Mouse (Mus musculus) spleen, adult 2 months (tissue): ENCODE data around the gene Cebpa. TPM values are rescaled to one million over a fixed set of nuclear protein-coding genes. Genes with fewer than 3 reads are reported as not detected.

Experiments used
- DNase-seq, 2 experiments: peaks; one replicate each; pipeline versions ENCODE4 v3.0.0 to v3.0.0-alpha.2; 2012 to 2021; ENCODE audit warnings: low spot score in 2 of 2, low read depth in 1 of 2
- H3K27ac ChIP-seq: fragments of 200-500 bp; 2 replicates; pipeline ENCODE4 v1.5.1; 2012; ENCODE audit warnings: low read length, inconsistent platforms; ENCODE audit not compliant: insufficient read depth
- H3K27me3 ChIP-seq: fragments of 200-500 bp; 2 replicates; pipeline ENCODE4 v1.6.1; 2012; ENCODE audit warnings: mild to moderate bottlenecking, moderate library complexity, low read length, inconsistent platforms; ENCODE audit not compliant: control insufficient read depth, insufficient read depth
- H3K36me3 ChIP-seq: fragments of 200-500 bp; 2 replicates; pipeline ENCODE4 v1.6.1; 2012; ENCODE audit warnings: mild to moderate bottlenecking, low read length, inconsistent platforms; ENCODE audit not compliant: control insufficient read depth, insufficient read depth
- H3K4me1 ChIP-seq: fragments of 200-500 bp; 2 replicates; pipeline ENCODE4 v1.6.1; 2011; ENCODE audit warnings: inconsistent platforms; ENCODE audit not compliant: control insufficient read depth, insufficient read depth, insufficient read length
- H3K4me3 ChIP-seq: fragments of 200-500 bp; 2 replicates; pipeline ENCODE4 v1.5.1; 2011; ENCODE audit warnings: mild to moderate bottlenecking, inconsistent platforms; ENCODE audit not compliant: insufficient read depth, insufficient read length; ENCODE audit errors: extremely low read depth
- CTCF ChIP-seq: fragments of 200-500 bp; IDR thresholded peaks from 2 replicates; pipeline ENCODE4 v1.5.1; 2011; ENCODE audit warnings: mild to moderate bottlenecking, inconsistent platforms; ENCODE audit not compliant: insufficient read depth, insufficient read length, insufficient replicate concordance; ENCODE audit errors: extremely low read depth
- POLR2A ChIP-seq: fragments of 200-500 bp; IDR thresholded peaks from 2 replicates; pipeline ENCODE4 v1.6.1; 2011; ENCODE audit warnings: low read depth, low read length, inconsistent platforms
- WGBS: fragments of 180-500 bp; shearing (Covaris S2); methylation state at CpG from one replicate; pipeline ENCODE4 v1.1.7; 2018; 5-methylcytosine and 5-hydroxymethylcytosine counted together
- polyA plus RNA-seq: library from polyadenylated mRNA; depleted of rRNA; stranded (reverse); fragments of >200 nt; gene quantifications from 2 replicates; pipeline ENCODE4 v1.2.3, GENCODE M21; 2012

Gene Cebpa
- polyA plus RNA-seq, 1 experiment, result 20.6 TPM

DNA sequence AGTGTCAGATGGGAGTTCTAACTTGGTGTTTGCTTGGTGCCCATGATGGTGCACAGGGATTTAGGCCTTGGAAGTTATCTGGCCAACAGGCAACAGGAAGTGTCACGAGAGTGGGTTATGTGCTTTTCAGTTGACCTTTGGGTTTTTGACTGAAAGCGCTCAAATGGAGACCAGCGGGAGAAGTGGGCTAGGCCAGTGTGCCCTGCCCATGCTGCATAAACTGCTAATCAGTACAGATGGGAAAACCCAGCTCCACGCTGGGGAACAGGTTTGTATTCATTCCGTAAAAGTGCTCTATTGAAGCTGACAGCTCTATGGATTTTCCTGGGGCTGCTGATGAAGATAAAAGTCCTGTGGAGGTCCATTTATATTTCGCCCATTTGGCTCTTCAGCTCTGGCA is 10.4 kb upstream of the Cebpa start:
- TF ChIP-seq POLR2A, result no peak
- no peak for TF ChIP-seq CTCF
- Histone ChIP-seq H3K4me1 (no peaks in the 10 kb centered on the region), H3K36me3 (no peaks in the 10 kb centered on the region), H3K27me3 (no peaks in the 10 kb centered on the region), H3K27ac (no peak overlapping the region), H3K4me3 (no peak overlapping the region)
- no peak for DNase-seq
- 86% methylated on average over 6 of the region's 6 CpGs for WGBS

DNA sequence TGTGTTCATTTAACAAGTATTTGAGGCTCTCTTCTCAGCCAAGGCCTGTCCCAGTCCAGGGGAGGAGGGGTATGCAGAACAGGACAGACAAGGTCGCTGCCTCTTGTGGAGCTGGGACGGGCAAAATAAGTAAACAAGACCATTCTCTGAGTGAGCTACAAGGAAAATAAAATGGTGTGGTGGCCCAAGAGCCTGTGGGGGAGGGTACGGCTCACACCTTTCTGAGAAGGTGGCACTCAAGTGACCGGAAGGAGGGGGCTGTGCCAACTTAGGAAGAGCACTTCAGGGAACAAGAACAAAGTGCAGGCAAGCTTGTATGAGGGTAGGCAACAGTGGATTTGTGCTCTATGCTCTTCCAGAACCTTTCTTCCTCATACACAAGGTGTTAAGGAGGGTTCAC is 6.0 kb upstream of the Cebpa start:
- H3K27me3 ChIP-seq, result peaks cover 5% of the 10 kb centered on the region
- H3K4me1 ChIP-seq, result 0 out of 2 replicates have a peak, but pooled peaks cover 4% of the 10 kb centered on the region
- no peak overlapping the region for H3K4me3 ChIP-seq
- DNase-seq, result no peak
- no peak for TF ChIP-seq POLR2A
- TF ChIP-seq CTCF, result no peak
- H3K36me3 ChIP-seq, result no peaks in the 10 kb centered on the region
- H3K27ac ChIP-seq, result no peak overlapping the region
- WGBS, result 92% methylated on average over 4 of the region's 4 CpGs

DNA sequence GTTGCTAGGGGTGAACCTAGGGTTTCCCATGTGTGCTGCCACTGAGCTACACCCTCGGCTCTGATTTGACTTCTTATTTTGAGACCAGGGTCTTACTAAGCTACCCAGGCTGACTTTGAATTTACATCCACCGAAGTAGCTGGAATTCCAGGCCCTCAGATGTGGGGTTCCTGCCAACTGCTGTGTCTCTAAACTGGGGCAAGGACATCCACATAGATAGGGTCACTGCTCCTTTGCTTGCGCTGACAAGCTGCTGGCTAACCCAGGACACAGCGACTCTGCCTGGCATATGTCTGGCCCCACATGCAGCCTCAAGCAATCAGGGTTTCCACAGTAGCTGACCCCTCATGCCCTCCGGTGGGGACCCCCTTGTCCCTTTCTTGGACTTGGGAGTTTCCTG is 5.4 kb upstream of the Cebpa start:
- Histone ChIP-seq H3K27ac (no peak overlapping the region), H3K27me3 (peaks cover 11% of the 10 kb centered on the region), H3K4me1 (0 out of 2 replicates have a peak, but pooled peaks cover 4% of the 10 kb centered on the region), H3K36me3 (no peaks in the 10 kb centered on the region), H3K4me3 (no peak overlapping the region)
- DNase-seq, result no peak
- TF ChIP-seq CTCF, result no peak
- no peak for TF ChIP-seq POLR2A
- 85% methylated on average over 5 of the region's 5 CpGs for WGBS

DNA sequence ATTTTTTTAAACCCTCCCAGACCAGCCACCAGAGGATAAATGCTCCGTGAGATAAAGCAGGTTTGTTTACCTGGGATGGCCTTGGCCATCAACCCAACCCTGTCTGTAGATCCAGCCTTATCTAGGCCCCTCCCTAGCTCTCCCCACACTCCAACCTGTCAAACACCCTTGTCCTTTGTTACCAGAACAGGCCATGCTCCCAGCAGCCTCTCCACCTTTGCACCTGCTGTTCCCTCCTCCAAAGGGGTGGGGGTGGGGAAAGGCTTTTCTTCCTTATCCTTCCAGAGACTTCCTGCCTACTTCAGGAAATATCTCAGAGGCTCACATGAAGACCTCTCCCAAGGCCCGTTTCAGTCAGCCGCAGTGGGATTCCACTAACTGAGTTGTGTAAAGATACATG is 2.6 kb upstream of the Cebpa start:
- TF ChIP-seq POLR2A, result no peak
- TF ChIP-seq CTCF, result no peak
- no peak for DNase-seq

DNA sequence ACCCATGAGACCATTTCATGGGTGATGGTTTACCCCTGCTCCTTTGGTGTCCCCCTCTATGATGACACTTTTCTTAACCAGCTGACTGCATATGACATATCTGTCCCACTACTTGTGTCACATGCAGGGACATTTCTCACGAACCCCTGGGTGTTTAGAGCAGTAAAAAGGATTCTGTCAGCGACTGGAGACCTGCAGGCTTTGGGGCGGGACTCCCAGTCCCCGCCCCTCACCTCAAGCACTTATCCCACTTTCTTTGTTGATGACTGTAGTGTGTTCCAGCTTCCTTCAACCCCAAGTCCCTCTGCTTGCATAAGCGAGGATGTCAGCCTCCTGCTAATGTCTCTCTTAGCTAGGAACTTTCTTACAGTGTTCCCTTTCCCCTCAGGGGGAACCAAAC is 2.0 kb upstream of the Cebpa start:
- no peak overlapping the region for H3K4me3 ChIP-seq
- peaks cover 4% of the 10 kb centered on the region; the same call in 1 of the 2 replicates for H3K4me1 ChIP-seq
- TF ChIP-seq POLR2A (no peak), CTCF (no peak)
- H3K27ac ChIP-seq, result no peak overlapping the region
- peaks cover 25% of the 10 kb centered on the region for H3K27me3 ChIP-seq
- 78% methylated on average over 5 of the region's 5 CpGs for WGBS
- H3K36me3 ChIP-seq, result no peaks in the 10 kb centered on the region
- no peak for DNase-seq

More for the DNA sequence above, 2.6 kb upstream of the Cebpa start:
- 89% methylated on average over 3 of the region's 3 CpGs for WGBS
- no peak overlapping the region for H3K27ac ChIP-seq
- peaks cover 25% of the 10 kb centered on the region for H3K27me3 ChIP-seq
- no peak overlapping the region for H3K4me3 ChIP-seq
- H3K4me1 ChIP-seq, result peaks cover 4% of the 10 kb centered on the region; the same call in 1 of the 2 replicates
- no peaks in the 10 kb centered on the region for H3K36me3 ChIP-seq

DNA sequence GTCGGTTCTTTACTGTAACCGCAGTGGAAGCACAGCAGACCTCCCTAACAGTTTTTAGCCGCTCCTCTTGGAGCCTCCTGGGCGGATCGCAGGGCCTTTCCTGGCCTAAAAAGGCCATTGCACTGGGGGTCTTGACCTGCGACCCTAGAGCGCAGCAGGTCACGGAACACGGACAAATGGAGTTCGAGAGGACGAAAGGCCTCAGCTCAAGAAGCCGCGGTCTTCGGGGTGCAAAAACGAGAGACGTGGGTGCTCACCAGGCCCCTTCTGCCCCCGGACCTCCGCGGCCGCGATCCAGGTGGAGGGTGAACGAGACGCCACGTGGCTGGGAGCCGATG is 1.4 kb upstream of the Cebpa start:
- Histone ChIP-seq H3K36me3 (no peaks in the 10 kb centered on the region), H3K4me1 (peaks cover 4% of the 10 kb centered on the region; the same call in 1 of the 2 replicates), H3K4me3 (peak overlapping the region; percentile 51; the same call in 1 of the 2 replicates), H3K27ac (no peak overlapping the region), H3K27me3 (peaks cover 25% of the 10 kb centered on the region)
- no peak for TF ChIP-seq CTCF
- no peak for TF ChIP-seq POLR2A
- 7% methylated on average over 25 of the region's 25 CpGs for WGBS
- DNase-seq, result no peak

DNA sequence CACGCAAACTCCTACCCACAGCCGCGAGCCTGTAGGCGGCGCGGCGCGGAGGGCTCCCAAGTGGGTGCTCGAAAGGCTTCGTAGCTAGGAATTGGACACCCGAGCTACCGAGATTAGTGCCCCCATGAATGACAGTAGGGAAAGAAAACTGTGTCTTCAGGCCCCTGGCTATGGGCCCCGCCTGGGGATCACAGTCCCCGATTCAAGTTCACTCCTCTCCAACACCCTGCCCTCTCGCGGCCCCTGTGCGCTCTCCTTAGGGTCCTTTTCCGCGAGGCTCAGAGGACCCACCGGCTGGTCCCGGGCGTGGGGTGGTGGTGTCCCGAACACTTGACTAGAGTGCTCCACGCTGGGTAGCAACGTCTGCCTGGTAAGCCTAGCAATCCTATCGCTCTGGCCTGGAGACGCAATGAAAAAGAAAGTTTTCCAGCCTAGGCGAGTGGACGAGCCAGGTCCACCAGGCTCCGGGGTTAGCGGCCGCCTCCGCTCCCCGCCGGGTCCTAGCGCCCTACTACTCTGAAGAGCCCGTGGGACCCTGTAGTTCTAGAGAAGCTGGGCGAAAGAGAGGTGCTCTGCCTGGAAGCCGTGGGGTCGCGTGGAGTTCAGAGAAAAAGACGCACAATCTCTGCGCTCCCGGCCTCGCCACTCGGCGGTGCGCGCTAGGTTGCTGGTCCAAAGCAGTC is 853 bp upstream of the Cebpa start:
- 2% methylated on average over 49 of the region's 49 CpGs for WGBS
- peak; percentile 4 to 20 for DNase-seq

More for the DNA sequence above, 853 bp upstream of the Cebpa start:
- H3K27me3 ChIP-seq, result peaks cover 25% of the 10 kb centered on the region
- H3K36me3 ChIP-seq, result no peaks in the 10 kb centered on the region
- peaks cover 4% of the 10 kb centered on the region; the same call in 1 of the 2 replicates for H3K4me1 ChIP-seq
- no peak for TF ChIP-seq POLR2A
- H3K27ac ChIP-seq, result peak overlapping the region; percentile 57
- H3K4me3 ChIP-seq, result peak overlapping the region; percentile 51
